Mouse (Mus musculus) adrenal gland (tissue): ENCODE results near the gene Xirp1.

Experiments
- intact Hi-C: fragments of 180-260 bp; cut with DNase I; formaldehyde crosslinking; loops from one replicate; pipeline ENCODE4 v1.15.1; 2025

Xirp1 gene

DNA sequence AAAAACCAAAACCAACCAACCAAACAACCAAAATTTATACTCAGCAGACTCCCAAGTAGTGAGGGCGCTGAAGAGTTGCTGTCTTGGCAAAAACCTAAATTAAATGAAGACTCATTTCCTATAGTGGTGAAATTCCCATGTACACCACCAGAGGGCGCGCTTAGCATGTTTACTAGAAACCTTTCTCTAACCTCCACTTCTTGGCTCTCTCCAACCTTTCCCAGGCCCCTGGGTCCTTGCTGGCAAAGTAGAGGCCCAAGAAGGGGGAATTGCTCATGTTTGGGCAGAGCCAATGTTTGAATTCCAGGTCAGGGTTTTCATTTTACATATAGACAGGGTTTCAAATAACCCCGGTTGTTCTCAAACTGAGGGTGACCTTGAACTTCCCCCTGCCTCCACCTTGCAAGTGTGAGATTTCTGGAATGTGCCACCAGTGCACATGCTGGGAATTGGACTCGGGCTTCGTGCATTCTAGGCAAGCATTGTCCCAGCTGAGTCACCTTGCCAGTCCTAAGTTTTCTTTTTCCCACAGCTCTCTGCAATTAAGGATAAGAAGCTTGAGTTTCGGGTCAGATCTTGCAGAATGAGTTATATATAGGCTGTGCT lies 3.0 kb downstream of the Xirp1 start:
- intact Hi-C loops = loop anchor here (2.0 kb wide), 1 partner anchor 78 kb away; no protein-coding TSS in a partner anchor

DNA sequence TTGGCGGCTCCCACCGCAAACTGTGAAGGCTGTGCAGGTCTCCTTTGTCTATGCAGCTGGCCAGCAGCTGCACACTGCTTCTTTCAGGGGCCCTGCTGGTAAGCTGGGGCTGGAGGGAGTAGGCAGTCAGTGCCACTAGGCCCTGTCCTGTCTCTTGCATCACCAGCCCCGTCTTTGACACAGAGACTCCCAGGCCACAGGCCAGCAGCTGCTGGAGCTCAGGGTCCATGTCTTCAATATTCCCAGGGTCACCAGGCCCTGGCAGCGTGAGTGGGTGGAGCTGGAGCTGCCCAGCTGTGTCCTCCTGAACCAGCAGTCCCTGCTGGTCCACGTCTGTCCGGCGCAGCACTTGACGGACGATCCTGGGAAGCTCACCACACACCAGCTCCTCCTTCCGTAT lies 6.4 kb downstream of the Xirp1 start:
- intact Hi-C loops = no loop called here

DNA sequence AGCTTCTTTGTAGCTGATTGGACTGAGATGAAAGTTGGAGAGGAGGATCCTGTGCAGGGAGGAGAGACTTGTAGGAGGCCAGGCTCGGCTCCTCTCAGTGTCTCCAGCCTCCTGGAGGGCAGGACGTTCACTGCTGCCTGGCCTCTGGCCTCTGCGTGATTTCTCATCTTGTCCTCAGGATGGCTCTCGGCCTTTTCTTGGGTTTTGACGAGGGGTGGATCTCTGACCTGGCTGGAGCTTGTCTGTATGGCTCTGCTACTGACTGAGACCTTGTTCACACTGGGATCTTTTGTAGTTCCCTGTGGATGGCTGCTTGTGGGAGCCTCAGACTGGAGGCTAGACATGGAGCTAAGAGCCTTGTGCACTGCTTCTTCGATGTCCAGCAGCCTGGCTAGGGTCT lies 8.6 kb downstream of the Xirp1 start:
- intact Hi-C loops = loop anchor here (5.0 kb wide), 1 partner anchor 53 kb away; no protein-coding TSS in a partner anchor

DNA sequence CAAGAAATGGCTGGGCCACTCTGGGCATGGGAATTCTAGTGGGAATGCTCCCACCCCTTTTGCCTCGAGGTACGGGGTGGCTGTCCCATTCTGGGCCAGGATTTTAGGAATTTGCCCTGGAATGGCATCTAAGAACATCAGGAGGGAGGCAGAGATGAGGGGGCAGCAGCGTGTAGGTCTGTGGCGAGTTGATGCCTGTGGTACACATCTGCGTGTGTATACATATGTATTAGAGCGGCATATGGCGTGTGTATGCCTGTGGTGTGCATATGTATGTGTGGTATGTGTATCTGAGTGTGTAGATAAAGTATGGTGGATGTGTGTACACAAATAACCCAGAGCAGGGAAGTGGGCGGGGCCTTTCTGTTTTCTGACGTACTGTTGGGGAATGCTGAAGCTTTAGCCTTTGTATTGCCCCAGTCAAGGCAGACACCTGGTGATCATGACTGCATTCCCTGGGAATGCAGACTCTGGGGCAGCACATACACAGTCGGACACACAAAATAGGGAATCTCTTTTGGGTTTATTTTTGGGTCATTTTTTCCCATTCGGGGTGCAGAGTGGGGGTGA lies 10.1 kb downstream of the Xirp1 start:
- intact Hi-C loops = loop anchor here (5.0 kb wide), 1 partner anchor 51 kb away; no protein-coding TSS in a partner anchor

DNA sequence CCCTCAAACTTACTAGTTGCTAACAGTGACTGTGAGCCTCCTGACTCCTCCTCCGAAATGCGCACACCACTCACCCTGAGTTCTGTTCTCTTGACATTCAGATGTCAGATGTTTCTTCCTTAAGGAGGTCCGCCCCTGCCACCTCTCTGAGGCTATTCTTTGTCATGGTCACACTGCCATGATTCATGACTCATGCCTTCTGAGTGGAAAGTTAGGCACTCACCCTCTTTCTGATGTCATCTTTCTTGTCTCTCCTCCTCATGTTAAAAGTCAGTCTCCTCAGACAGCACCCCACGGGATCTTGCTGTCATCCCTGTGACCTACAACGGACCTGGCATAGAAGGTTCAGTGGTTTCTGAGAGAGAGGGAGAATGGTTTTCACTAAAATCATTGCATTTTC lies 10.6 kb downstream of the Xirp1 start:
- intact Hi-C loops = loop anchor here (5.0 kb wide), 1 partner anchor 50 kb away; no protein-coding TSS in a partner anchor

DNA sequence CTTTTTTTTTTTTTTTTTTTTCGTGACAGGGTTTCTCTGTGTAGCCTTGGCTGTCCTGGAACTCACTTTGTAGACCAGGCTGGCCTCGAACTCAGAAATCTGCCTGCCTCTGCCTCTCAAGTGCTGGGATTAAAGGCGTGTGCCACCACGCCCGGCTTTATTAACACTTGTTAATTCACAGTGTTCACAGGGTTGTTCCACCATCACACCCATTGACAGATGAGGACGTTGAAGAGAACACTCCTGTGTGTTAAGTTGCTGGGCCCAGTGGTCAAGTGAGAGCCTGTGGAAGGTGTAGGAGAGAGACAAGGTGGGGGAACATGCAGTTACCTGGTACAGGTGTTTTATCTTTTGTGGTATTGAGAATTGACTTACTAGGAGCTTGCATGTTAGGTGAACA lies 11.2 kb downstream of the Xirp1 start:
- intact Hi-C loops = loop anchor here (5.0 kb wide), 1 partner anchor 50 kb away; no protein-coding TSS in a partner anchor

DNA sequence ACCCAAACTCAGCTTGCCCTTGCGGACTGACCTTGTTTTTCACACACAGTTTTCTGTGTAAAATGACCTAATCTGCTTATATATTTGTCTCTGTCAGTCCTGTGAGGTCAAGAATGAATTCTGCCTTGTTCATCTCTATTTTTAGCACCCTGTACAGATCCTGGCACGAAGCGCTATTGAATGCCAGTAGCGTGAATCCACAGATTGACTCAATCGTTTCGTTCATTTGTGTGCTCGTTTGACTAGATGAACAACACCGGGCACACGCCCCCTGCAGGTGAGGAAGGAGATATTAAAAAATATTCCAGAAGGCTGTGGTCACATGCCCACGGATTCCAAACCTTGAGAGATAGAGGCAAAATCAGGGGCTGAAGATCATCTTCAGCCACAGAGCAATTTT lies 11.9 kb downstream of the Xirp1 start:
- intact Hi-C loops = loop anchor here (5.0 kb wide), 1 partner anchor 49 kb away; no protein-coding TSS in a partner anchor

DNA sequence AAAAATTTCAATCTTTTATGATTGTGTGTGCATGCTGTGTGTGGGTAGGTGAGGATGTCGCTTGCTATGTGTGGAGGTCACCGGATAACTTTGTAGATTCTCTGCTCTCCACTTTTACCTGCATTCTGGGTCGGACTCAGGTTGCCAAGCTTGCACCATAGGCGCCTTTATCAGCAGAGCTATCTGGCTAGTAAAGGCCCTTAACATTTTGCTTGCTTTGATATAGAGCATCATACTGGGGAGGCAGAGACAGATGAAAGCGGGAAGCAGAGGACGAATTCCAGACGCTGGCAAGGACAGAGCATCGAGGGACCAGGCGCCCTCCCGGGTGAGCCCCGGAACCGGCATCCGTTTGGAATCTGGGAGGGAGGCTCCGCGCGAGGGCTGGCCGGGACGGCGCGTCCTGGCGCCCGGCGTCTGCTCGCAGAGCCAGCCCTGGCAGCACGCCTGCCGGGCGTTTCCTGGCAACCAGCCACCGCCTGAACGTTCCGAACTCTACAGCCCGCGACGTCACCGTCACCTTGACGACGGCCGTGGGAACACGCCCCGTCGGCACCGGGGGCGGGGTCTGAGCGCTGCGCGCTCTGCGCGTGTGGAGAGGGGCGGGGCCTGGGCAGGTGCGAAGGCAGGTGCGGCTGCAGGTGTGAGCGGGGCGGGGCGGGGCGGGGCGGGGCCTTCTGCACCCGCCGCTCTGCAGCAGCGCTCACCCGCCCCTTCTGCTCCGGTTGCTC lies 12.5 kb downstream of the Xirp1 start:
- intact Hi-C loops = loop anchor here (5.0 kb wide), 1 partner anchor 49 kb away; no protein-coding TSS in a partner anchor

DNA sequence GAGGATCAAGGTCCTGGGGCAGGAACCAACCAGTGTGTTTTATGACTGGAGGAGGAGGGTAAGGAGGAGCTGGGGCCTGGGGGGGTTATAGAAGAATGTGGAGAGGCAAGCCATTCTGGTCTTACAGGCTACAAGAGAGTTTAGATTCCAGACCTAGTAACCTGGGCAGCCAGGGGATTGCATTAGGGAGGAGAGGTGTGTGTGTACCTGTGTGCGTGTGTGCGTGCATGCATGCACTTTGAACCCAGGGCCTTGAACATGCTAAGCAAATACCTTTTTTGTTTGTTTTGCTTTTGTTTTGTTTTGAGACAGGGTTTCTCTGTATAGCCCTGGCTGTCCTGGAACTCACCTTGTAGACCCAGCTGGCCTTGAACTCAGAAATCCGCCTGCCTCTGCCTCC lies 13.5 kb downstream of the Xirp1 start:
- intact Hi-C loops = loop anchor here (5.0 kb wide), 1 partner anchor 48 kb away; no protein-coding TSS in a partner anchor

DNA sequence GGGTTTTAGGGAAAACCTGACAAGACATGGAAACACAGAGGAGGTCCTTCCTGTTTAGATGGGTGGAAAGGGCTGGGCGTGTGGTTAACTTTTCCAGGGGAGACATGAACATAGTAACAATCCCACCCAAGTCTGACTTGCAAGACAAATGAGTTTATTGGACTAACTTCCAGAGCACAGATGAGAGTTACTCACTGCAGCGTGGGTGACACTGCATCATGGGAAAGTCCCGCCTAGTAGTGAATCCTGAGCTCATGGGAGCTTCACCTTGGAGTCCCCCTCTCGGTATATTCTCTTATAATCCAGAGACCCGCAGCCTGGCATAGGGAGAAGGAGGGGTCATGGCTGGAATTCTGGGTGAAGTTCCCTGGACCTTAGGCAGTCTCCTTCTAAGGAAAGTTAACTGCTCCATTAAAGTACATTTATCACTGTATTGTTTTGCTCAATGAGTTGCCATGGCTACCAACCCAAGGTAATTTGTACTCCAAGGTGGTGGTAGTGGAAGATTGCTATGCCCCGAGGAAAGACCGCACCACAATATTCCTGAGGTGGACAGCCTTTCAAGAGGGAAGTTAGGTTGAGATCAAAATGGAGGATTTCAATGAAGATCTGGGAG lies 14.1 kb downstream of the Xirp1 start:
- intact Hi-C loops = no loop called here

DNA sequence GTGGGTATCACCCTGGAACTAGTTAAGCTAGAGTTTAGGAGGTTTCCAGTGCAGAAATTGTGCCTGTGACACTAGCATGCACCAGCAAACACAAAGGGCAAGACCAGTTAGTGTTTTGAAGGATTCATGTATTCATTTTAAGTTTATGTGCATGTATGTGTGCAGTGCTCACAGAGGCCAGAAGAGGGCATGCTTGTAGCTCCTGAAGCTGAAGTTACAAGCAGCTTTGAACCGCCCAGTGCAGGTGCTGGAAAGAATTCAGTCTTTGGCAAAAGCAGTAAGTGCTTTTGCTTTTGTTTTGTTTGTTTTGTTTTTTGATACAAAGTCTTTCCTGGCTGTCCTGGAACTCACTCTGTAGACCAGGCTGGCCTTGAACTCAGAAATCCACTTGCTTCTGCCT lies 15.6 kb downstream of the Xirp1 start:
- intact Hi-C loops = no loop called here

DNA sequence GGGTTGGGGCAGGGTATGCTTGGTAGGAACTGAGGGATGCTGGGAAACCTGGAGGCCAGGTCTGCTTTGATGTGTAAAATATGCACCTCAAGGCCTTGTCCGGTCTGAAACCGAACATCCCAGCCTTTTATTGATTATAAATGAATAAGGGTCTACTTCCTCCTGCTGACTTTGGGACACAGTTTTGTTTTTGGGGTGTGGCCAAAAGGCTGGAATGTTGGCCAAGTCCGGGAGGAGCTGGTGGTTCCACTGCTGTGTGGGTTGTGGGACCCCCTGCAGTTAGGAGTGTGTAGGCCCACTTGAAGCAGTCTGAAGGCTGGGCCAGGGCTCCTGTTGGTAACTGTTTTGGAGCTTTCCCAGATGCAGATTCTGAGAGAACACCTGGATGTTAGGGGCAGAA lies 17.5 kb downstream of the Xirp1 start:
- intact Hi-C loops = no loop called here

DNA sequence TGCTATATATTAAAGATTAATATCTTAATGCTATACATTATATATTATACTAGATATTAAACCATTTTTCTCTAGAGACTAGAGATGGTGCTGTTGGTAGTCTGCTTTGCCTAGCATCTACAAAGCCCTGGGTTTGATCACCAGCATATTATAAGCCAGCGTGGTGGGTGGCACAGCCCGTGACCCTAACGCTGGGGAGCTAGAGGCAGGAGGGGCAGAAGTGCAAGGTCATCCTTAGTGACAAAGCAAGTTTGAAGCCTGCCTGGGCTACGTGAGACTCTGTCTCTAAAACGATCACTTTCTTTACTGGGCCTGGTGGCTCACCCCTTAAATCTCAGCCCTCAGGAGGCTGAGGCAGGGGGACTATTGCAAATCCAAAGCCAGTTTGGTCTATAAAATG lies 20.5 kb downstream of the Xirp1 start:
- intact Hi-C loops = no loop called here

DNA sequence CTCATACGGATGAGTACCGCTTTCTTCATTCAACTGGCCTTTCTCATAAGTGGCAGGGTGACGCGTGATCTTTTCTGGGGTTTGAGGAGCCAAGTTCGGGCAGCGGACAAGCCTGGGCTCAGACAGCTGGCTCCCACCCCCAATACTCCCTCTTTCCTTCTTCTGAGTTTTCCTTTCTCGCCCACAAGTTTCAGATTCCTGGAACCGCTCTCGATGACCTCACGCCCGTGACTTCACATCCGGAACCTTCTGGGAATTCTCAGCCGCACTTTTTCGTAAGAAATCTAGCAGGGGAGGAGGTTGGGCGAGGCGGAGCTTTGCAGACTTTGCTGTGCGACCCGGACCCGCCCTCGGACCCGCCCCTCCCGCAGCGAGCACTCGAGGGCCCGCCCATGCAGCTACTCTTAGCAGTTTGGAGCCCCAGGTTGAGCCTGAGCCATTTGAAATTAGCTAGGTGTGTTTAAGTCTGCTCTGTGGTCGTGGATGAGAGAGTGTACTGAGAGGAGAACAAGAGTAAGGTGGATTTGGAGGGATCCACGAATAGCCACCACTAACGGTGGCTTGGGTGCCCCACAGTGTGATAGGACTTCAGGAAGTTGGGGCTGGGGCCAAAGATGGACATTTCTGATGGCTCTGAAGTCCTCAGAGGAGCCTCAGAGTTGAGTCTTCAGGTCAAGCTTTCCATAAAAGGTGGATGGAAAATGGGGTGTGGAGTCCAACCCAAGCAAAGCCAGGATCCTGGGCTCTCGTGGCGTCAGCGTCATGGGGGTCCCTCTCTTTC lies 21.3 kb downstream of the Xirp1 start:
- intact Hi-C loops = no loop called here

DNA sequence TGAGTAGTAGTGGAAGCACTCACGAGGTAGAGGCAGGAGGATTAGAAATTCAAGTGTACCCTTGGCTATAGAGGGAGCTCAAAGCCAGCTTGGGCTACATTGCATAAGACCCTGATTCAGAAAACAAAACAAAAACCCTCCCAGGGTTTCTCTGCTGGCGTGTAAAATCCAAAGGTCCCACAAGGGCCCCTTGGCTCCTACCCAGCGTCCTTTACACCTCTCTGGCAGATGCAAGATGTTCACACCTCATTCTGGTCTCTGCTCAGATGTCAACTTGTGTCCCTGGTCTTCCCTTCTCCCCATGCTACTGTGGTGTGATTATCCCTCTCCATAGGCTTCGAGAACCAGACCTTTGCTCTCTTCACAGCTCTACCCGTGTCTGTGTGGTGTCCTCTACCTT lies 22.6 kb downstream of the Xirp1 start:
- intact Hi-C loops = no loop called here

DNA sequence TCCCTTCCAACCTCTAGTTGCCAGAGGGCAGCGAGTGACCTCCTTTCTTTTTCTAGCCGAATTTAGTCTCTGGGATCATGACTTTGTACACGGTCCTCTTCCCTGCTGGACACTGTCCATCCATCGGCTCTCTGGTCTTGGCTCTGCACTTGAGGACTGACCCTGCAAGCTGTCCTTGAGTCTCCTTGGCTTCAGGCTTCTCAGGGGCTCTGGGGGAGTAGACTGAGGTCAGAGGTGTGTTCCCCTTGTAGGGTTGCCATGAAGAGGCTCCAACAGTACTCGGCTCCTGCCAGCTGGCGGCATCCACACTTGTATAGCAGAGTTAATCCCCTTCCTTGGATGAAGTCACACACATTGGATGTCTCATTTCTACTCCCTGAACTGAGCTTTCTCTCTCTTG lies 23.8 kb downstream of the Xirp1 start:
- intact Hi-C loops = no loop called here

DNA sequence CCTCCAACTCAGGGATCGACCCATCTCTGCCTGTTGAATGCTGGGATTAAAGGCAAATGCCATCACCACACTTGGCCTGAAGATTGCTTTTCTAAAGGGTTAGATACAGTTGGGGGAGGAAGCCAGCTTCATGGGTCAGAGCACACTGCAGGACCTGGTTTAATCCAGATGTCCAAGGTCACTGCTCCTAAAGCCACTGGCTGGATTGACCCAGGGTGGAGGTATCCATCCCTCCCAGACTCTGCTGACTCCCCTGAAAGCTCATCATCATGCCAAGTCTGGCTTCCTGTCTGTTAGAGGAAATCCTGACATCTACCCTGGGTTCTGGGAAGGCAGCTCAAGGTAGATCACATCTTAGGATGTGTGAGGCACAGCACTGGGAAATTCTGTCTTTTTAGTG lies 24.6 kb downstream of the Xirp1 start:
- intact Hi-C loops = no loop called here

DNA sequence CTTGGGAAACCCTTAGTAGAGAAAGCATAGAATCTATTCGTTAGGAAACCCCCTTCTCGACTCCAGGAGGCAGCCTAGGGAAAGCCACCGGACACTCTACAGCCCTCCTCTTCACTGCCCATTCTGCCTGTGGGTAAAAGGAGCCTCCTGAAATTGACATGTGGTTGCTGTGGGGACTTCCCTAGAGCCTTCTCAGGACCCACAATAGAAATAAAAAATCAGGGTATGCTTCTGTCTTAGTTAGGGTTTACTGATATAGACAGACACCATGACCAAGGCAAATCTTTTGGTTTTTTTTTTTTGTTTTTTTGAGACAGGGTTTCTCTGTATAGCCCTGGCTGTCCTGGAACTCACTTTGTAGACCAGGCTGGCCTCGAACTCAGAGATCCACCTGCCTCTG lies 27.3 kb downstream of the Xirp1 start:
- intact Hi-C loops = no loop called here

DNA sequence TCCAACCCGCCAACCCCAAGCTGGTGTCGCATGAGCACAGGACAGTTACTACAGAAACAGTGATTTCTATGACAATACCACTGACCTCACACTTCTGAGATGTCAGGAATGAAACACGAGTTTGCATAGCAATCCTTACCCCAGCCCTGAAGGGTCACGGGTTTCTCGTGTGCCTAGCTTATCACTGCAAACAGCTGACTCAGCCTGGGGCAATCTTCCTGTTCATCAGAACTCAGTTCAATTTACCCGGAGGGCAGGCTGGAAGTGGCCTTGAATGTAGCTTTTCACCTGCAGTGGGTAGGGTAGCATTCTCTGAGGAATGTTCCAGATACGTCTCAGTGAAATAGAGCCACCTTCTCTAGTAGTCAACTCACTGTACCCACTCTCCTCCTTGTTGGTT lies 29.2 kb downstream of the Xirp1 start:
- intact Hi-C loops = no loop called here

DNA sequence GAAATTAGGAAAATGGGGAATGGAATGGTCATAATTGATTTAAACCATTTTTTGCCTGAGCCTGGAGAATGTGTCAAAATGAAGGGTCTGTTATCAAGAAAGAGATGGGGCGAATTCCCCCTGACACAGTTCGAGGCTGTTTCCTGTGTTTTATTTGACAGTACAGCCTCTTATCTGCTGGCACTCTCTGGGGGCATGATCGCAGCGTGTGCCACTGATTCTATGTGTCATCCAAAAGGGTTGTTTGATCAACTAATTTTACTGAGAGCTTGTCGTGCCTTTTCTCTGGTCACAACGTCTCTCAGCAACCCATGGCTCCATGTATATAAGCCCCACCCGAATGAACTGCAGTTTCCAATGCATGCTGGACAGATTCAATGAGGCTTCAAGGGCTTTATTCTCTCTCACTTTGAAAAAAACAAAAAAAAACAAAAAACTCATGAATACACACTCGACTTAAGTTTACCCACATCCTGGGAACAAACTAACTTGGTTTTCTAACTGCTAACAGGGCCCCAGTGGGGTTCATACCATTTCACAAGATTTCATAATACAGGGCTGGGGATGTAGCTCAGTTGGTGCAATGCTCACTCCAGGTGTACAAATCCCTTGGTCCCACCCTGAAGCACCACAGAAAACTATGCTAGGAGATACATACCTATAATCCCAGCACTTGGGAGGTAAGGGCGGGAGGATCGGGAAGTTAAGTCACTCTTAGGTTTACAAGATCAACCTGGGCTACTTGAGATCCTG lies 30.1 kb downstream of the Xirp1 start:
- intact Hi-C loops = no loop called here
